Mouse (Mus musculus) kidney, postnatal 0 days (tissue): ENCODE data around the gene Aldh1b1. TPM values are rescaled to one million over a fixed set of nuclear protein-coding genes. Genes with fewer than 3 reads are reported as not detected.

Source experiments
- ATAC-seq: fragments of 200-750 bp; cut with Nextera tagmentation; replicated peaks from 2 replicates; pipeline ENCODE4 v1.8.0; 2017; ENCODE audit warnings: low read depth, moderate number of reproducible peaks, moderate TSS enrichment, moderate library complexity; ENCODE audit not compliant: low FRiP score
- DNase-seq: peaks from one replicate; pipeline ENCODE4 v3.0.0-alpha.2; 2016; ENCODE audit warnings: low spot score
- H3K27ac ChIP-seq: fragments of 300-500 bp; sonication (generic); 2 replicates; pipeline ENCODE4 v1.5.1; 2014; ENCODE audit warnings: mild to moderate bottlenecking
- H3K27me3 ChIP-seq: fragments of 300-500 bp; sonication (generic); 2 replicates; pipeline ENCODE4 v1.6.1; 2014; ENCODE audit warnings: low read length, mixed read lengths; ENCODE audit not compliant: insufficient read depth
- H3K36me3 ChIP-seq: fragments of 300-500 bp; sonication (generic); 2 replicates; pipeline ENCODE4 v1.6.1; 2014; ENCODE audit warnings: low read length, mixed read lengths; ENCODE audit not compliant: insufficient read depth
- H3K4me1 ChIP-seq: fragments of 300-500 bp; sonication (generic); replicated peaks from 2 replicates; pipeline ENCODE4 v1.6.1; 2014; ENCODE audit warnings: antibody characterized with exemption, low read length, mixed read lengths; ENCODE audit not compliant: insufficient read depth
- H3K4me2 ChIP-seq: fragments of 300-500 bp; sonication (generic); 2 replicates; pipeline ENCODE4 v1.6.1; 2014; ENCODE audit warnings: mild to moderate bottlenecking, low read length, moderate library complexity, mixed read lengths
- H3K4me3 ChIP-seq: fragments of 300-500 bp; sonication (generic); replicated peaks from 2 replicates; pipeline ENCODE4 v1.5.1; 2014; ENCODE audit warnings: low read depth, low read length
- H3K9ac ChIP-seq: fragments of 300-500 bp; sonication (generic); 2 replicates; pipeline ENCODE4 v1.6.1; 2014; ENCODE audit warnings: low read depth, low read length
- H3K9me3 ChIP-seq: fragments of 300-500 bp; sonication (generic); replicated peaks from 2 replicates; pipeline ENCODE4 v1.6.1; 2016; ENCODE audit warnings: low read length, inconsistent platforms, mixed read lengths
- CTCF ChIP-seq: IDR thresholded peaks from 2 replicates; pipeline ENCODE4 v1.5.1; 2016; ENCODE audit warnings: antibody characterized with exemption, low read depth, mild to moderate bottlenecking, moderate library complexity
- WGBS: fragments of 180-500 bp; shearing (Covaris S2); extraction: QIAGEN DNeasy Blood & Tissue Kit; methylation state at CpG from one replicate; pipeline ENCODE4 v1.1.7; 2014; 5-methylcytosine and 5-hydroxymethylcytosine counted together
- polyA plus RNA-seq: library from polyadenylated mRNA; unstranded; fragments of >200 nt; fragmentation: Nextera tagmentation; extraction: Ambion mirVana; gene quantifications from 2 replicates; pipeline ENCODE4 v1.2.1, GENCODE M21; 2015

The Aldh1b1 gene
- polyA plus RNA-seq, 1 experiment from 2014 or later = 9.7 TPM

DNA sequence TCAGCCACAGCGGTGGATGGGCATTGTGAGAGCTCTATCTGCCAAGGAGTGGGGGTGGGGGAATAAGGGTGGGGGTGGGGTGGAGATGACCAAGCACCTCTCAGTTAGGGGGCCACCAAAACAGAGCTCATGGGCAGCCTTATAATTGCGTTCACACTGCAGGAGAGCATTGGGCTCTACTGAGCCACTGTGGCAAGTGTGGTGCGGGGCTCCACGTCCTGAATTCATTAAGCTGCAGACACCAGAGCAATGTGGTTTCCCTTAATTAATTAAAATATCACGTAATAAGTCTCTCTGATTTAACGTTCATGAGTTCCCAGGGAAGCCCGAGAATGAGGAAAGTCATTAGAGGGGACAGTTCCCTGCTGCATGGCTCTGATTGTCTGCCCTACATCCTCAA lies 9.2 kb downstream of the Aldh1b1 start:
- ATAC-seq = no peak
- H3K36me3 ChIP-seq = no peaks in the 10 kb centered on the region

DNA sequence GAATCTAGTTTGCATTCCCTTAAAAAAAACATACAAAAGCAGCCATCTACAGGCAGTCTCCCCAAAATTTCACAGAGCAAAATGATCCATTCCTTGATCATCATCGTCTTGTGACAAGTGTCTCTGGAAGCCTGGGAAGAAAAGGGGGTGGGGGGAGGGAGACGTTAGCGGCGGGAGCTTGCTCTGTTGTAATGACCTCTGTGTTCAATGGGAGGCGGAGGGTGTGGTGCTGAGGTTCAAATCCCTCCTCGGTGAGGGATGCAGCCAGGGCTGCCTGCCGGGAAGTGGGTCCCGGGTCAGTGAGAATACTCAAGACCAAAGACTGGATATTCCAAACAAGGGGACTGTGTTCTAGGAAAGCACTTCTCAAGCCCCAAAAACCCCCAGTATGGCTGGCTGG lies 12.4 kb downstream of the Aldh1b1 start:
- no peak overlapping the region for H3K4me2 ChIP-seq
- no peak overlapping the region for H3K9ac ChIP-seq
- ATAC-seq (no peak), DNase-seq (no peak)
- no peak overlapping the region for H3K27ac ChIP-seq
- no peaks in the 10 kb centered on the region for H3K36me3 ChIP-seq
- no peaks in the 10 kb centered on the region for H3K9me3 ChIP-seq
- H3K27me3 ChIP-seq = no peaks in the 10 kb centered on the region
- H3K4me1 ChIP-seq = no peaks in the 10 kb centered on the region
- no peak overlapping the region for H3K4me3 ChIP-seq
- WGBS = 29% methylated on average over 8 of the region's 8 CpGs
- no peak for TF ChIP-seq CTCF

More for the DNA sequence above, 9.2 kb downstream of the Aldh1b1 start:
- no peak for TF ChIP-seq CTCF
- H3K27ac ChIP-seq = no peak overlapping the region
- H3K9ac ChIP-seq = no peak overlapping the region
- H3K9me3 ChIP-seq = no peaks in the 10 kb centered on the region
- no peaks in the 10 kb centered on the region for H3K4me1 ChIP-seq
- H3K4me2 ChIP-seq = no peak overlapping the region
- H3K27me3 ChIP-seq = no peaks in the 10 kb centered on the region
- DNase-seq = no peak
- no peak overlapping the region for H3K4me3 ChIP-seq
- 54% methylated on average over 7 of the region's 7 CpGs for WGBS

DNA sequence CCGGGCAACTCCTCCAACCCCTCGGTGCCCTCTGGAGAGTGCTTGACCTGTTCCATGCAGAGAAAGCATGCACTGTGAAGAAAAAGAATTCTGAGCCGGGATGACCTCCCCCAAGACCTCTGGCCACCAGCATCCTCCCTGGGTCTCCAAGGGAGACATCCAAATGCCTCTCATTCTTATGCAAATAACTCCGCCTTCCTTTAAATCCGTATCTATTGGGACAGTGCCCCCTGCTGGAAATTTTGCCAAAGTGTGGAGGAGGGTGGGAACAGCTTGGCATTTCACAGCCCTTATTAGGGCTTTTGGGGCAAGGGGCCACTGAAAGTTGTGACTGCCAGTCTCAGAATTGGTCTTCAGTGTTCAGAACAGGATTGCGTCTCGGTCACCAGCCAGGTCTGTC lies 16.7 kb downstream of the Aldh1b1 start:
- no peak overlapping the region for H3K4me2 ChIP-seq
- WGBS = 46% methylated on average over 7 of the region's 7 CpGs
- ATAC-seq (no peak), DNase-seq (peak; percentile 66)
- peak; percentile 69 for TF ChIP-seq CTCF
- H3K27ac ChIP-seq = no peak overlapping the region
- no peak overlapping the region for H3K9ac ChIP-seq
- no peaks in the 10 kb centered on the region for H3K27me3 ChIP-seq
- H3K4me1 ChIP-seq = peaks cover 13% of the 10 kb centered on the region
- H3K36me3 ChIP-seq = no peaks in the 10 kb centered on the region
- H3K4me3 ChIP-seq = no peak overlapping the region
- H3K9me3 ChIP-seq = no peaks in the 10 kb centered on the region

DNA sequence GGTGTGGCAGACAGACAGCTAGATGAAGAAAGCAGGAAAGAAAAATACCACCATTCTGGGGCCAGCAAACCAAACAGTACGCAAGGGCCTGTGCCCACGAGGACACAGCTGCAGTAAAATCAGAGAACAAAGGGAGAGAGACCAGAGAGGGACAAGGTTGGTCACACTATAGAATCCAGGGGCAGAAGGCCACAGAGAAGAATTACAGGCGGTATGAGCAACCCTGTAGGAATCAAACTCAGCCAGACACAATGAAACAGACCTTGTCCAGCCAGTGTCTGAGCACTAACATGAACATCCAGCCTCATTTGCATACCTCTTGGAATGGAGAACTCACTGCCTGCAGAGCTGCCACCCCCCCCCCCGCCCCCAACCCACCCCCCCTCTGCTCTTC lies 20.0 kb downstream of the Aldh1b1 start:
- WGBS = 27% methylated on average over 4 of the region's 4 CpGs
- ATAC-seq = no peak
- H3K27ac ChIP-seq = no peak overlapping the region

DNA sequence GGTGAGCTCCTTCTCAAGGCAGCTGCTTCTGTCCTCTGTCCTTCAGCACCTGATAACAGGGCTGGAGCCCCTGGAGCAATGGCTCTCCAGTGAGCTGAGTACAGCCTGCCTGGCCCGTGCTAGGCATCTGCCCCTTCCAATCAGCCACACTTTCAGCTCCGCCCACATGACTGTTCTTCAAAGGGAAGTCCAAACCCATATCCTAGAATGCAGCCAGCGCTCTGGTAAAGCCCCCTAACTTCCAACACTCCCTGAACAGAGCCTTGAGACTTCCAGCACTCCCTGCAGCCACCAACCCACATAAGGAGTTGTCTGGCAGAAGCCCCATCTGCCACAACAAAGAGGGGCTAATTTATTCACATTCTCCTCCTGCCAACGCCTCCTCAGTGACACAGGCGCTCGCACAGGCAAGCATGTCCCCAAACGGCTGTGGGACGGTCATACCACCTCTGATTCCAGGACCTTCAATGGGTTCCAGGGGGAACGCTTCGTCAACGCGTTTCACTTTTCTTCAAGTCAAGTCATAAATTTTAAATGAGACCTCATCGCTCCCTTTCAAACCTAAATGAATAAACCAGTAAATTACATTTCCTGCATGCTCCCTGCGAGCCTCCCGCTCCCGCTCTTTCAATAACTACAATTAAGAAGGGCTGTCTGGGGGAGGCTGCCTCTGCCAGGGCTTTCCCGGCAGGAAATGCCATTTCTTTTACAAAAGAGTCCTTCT lies 20.5 kb downstream of the Aldh1b1 start:
- ATAC-seq (no peak), DNase-seq (peak; percentile 70)
- no peaks in the 10 kb centered on the region for H3K36me3 ChIP-seq
- peaks cover 8% of the 10 kb centered on the region for H3K27me3 ChIP-seq
- no peak for TF ChIP-seq CTCF
- no peaks in the 10 kb centered on the region for H3K9me3 ChIP-seq
- 0 out of 2 replicates have a peak overlapping the region, but pooled peaks have one; percentile 19 for H3K27ac ChIP-seq
- H3K9ac ChIP-seq = 0 out of 2 replicates have a peak overlapping the region, but pooled peaks have one; percentile 46
- H3K4me3 ChIP-seq = peak overlapping the region; percentile 26
- H3K4me2 ChIP-seq = peak overlapping the region; percentile 64
- H3K4me1 ChIP-seq = peaks cover 13% of the 10 kb centered on the region
- under 1% methylated on average over 17 of the region's 17 CpGs for WGBS

More for the DNA sequence above, 20.0 kb downstream of the Aldh1b1 start:
- Histone ChIP-seq H3K9me3 (no peaks in the 10 kb centered on the region), H3K4me2 (peak overlapping the region; percentile 64), H3K4me3 (peak overlapping the region; percentile 26; the same call in 1 of the 2 replicates), H3K4me1 (peaks cover 13% of the 10 kb centered on the region), H3K27me3 (peaks cover 2% of the 10 kb centered on the region; the same call in 1 of the 2 replicates), H3K9ac (0 out of 2 replicates have a peak overlapping the region, but pooled peaks have one; percentile 46), H3K36me3 (no peaks in the 10 kb centered on the region)
- no peak for TF ChIP-seq CTCF
- no peak for DNase-seq

DNA sequence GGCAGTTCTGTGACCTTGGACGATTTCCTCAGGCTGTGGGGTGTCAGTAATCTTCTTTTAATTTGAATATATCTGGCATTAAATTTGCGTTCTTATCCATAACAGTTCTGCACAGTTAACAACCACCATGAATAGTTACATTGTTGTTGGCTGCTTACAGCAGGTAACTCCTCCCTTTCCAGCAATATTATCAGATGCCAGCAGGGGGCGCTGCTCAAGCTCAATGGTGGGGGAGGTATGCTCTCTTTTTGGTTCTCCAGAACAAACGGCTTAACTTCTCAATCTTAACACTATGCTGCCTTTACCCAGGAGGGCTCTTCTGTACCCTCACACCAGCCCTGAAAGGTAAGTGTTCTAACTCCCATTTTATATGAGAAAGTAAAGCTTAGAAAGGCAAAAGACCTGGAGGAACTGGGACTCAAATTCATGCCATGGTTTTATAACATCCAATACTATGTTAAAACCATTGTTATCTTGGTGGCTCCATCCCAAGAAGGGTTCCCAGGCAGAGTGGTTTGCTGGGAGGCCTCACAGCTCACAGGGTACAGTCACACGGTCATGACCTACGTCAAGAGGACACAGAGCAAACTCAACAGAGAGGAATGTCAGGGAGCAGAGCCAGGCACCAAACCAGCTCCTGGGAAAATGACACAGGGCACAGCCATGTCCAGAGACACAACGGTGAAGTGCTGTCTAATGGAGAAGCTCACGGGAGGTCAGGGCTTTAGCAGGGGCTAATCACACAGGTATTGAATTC lies 21.4 kb downstream of the Aldh1b1 start:
- Histone ChIP-seq H3K27me3 (peaks cover 16% of the 10 kb centered on the region), H3K36me3 (no peaks in the 10 kb centered on the region), H3K4me3 (no peak overlapping the region; the same call in 1 of the 2 replicates), H3K27ac (no peak overlapping the region), H3K4me1 (peaks cover 13% of the 10 kb centered on the region), H3K9me3 (no peaks in the 10 kb centered on the region), H3K4me2 (peak overlapping the region; percentile 64), H3K9ac (no peak overlapping the region)
- DNase-seq (peak; percentile 68), ATAC-seq (no peak)
- TF ChIP-seq CTCF = peak; percentile 90
- 43% methylated on average over 8 of the region's 8 CpGs for WGBS
